Mouse (Mus musculus): ENCODE data around the gene B3gnt8. TPM values are rescaled to one million over a fixed set of nuclear protein-coding genes. Genes with fewer than 3 reads are reported as not detected.

Gene B3gnt8
- polyA plus RNA-seq, 1 experiment from 2014 or later: 5.9 TPM

GRCm38 (mm10) chr7:25620751-25621150 lies 5.7 kb upstream of the B3gnt8 start:
- H3K9me3 ChIP-seq: no peaks in the 10 kb centered on the region
- no peak overlapping the region for H3K4me2 ChIP-seq
- no peak for ATAC-seq (ENCODE audit: insufficient number of reproducible peaks, insufficient read depth, low FRiP score, low TSS enrichment, low read depth)
- H3K27ac ChIP-seq: no peak overlapping the region
- H3K36me3 ChIP-seq: peaks cover 41% of the 10 kb centered on the region
- no peak overlapping the region for H3K4me3 ChIP-seq
- no peaks in the 10 kb centered on the region for H3K27me3 ChIP-seq
- 93% methylated on average over 11 of the region's 11 CpGs for WGBS
- H3K4me1 ChIP-seq: peaks cover 8% of the 10 kb centered on the region
- no peak overlapping the region for H3K9ac ChIP-seq

- Histone ChIP-seq H3K27me3 (no peaks in the 10 kb centered on the region), H3K4me3 (no peak overlapping the region), H3K27ac (no peak overlapping the region), H3K4me1 (peaks cover 29% of the 10 kb centered on the region), H3K9me3 (no peaks in the 10 kb centered on the region), H3K4me2 (no peak overlapping the region), H3K9ac (no peak overlapping the region), H3K36me3 (peaks cover 44% of the 10 kb centered on the region)
- 91% methylated on average over 11 of the region's 11 CpGs for WGBS
- no peak for ATAC-seq (ENCODE audit: insufficient number of reproducible peaks, insufficient read depth, low FRiP score, low TSS enrichment, low read depth)
These were observed 2.5 kb upstream of the B3gnt8 start for GRCm38 (mm10) chr7:25623857-25624370.

GRCm38 (mm10) chr7:25624851-25625250 lies 1.6 kb upstream of the B3gnt8 start:
- Histone ChIP-seq H3K9ac (no peak overlapping the region), H3K4me3 (no peak overlapping the region), H3K27ac (no peak overlapping the region), H3K36me3 (peaks cover 53% of the 10 kb centered on the region), H3K4me2 (no peak overlapping the region), H3K27me3 (no peaks in the 10 kb centered on the region), H3K9me3 (no peaks in the 10 kb centered on the region), H3K4me1 (peaks cover 26% of the 10 kb centered on the region)
- 64% methylated on average over 5 of the region's 5 CpGs for WGBS
- ATAC-seq (ENCODE audit: insufficient number of reproducible peaks, insufficient read depth, low FRiP score, low TSS enrichment, low read depth): no peak

- H3K27ac ChIP-seq: no peak overlapping the region
These were observed 732 bp upstream of the B3gnt8 start for GRCm38 (mm10) chr7:25625594-25626250.

GRCm38 (mm10) chr7:25627431-25628322 lies 1.2 kb downstream of the B3gnt8 start:
- Histone ChIP-seq H3K9ac (peak overlapping the region; percentile 71), H3K9me3 (no peaks in the 10 kb centered on the region), H3K36me3 (peaks cover 59% of the 10 kb centered on the region), H3K4me3 (peak overlapping the region; percentile 46), H3K4me2 (peak overlapping the region; percentile 77), H3K27me3 (no peaks in the 10 kb centered on the region), H3K4me1 (peaks cover 22% of the 10 kb centered on the region), H3K27ac (peak overlapping the region; percentile 62)
- ATAC-seq (ENCODE audit: insufficient number of reproducible peaks, insufficient read depth, low FRiP score, low TSS enrichment, low read depth): peak; percentile 33; the same call in 1 of the 2 replicates
- 18% methylated on average over 35 of the region's 38 CpGs for WGBS

More at GRCm38 (mm10) chr7:25625594-25626250, 732 bp upstream of the B3gnt8 start:
- no peak for ATAC-seq (ENCODE audit: insufficient number of reproducible peaks, insufficient read depth, low FRiP score, low TSS enrichment, low read depth)
- H3K9me3 ChIP-seq: no peaks in the 10 kb centered on the region
- H3K36me3 ChIP-seq: peaks cover 59% of the 10 kb centered on the region
- WGBS: 75% methylated on average over 10 of the region's 10 CpGs
- no peaks in the 10 kb centered on the region for H3K27me3 ChIP-seq
- no peak overlapping the region for H3K9ac ChIP-seq
- H3K4me2 ChIP-seq: no peak overlapping the region
- peaks cover 22% of the 10 kb centered on the region for H3K4me1 ChIP-seq
- H3K4me3 ChIP-seq: no peak overlapping the region

GRCm38 (mm10) chr7:25628323-25628620 lies 1.8 kb downstream of the B3gnt8 start:
- no peaks in the 10 kb centered on the region for H3K9me3 ChIP-seq
- peak overlapping the region; percentile 77 for H3K4me2 ChIP-seq
- H3K36me3 ChIP-seq: peaks cover 62% of the 10 kb centered on the region
- no peak for ATAC-seq (ENCODE audit: insufficient number of reproducible peaks, insufficient read depth, low FRiP score, low TSS enrichment, low read depth)
- peak overlapping the region; percentile 46 for H3K4me3 ChIP-seq
- H3K27ac ChIP-seq: no peak overlapping the region
- H3K4me1 ChIP-seq: peaks cover 22% of the 10 kb centered on the region
- 64% methylated on average over 8 of the region's 8 CpGs for WGBS
- no peaks in the 10 kb centered on the region for H3K27me3 ChIP-seq
- peak overlapping the region; percentile 71; the same call in 1 of the 2 replicates for H3K9ac ChIP-seq

- no peaks in the 10 kb centered on the region for H3K27me3 ChIP-seq
- no peak overlapping the region for H3K9ac ChIP-seq
- H3K4me3 ChIP-seq: no peak overlapping the region
- ATAC-seq (ENCODE audit: insufficient number of reproducible peaks, insufficient read depth, low FRiP score, low TSS enrichment, low read depth): no peak
- 92% methylated on average over 5 of the region's 5 CpGs for WGBS
- H3K27ac ChIP-seq: no peak overlapping the region
- no peak overlapping the region for H3K4me2 ChIP-seq
- H3K9me3 ChIP-seq: no peaks in the 10 kb centered on the region
- H3K36me3 ChIP-seq: peaks cover 81% of the 10 kb centered on the region
- H3K4me1 ChIP-seq: peaks cover 8% of the 10 kb centered on the region
These were observed 6.2 kb downstream of the B3gnt8 start for GRCm38 (mm10) chr7:25632679-25633078.

- Histone ChIP-seq H3K36me3 (peaks cover 84% of the 10 kb centered on the region), H3K4me1 (no peaks in the 10 kb centered on the region), H3K9ac (no peak overlapping the region), H3K4me2 (no peak overlapping the region), H3K27ac (no peak overlapping the region), H3K27me3 (no peaks in the 10 kb centered on the region), H3K4me3 (no peak overlapping the region), H3K9me3 (no peaks in the 10 kb centered on the region)
- WGBS: 68% methylated on average over 3 of the region's 3 CpGs
- no peak for ATAC-seq (ENCODE audit: insufficient number of reproducible peaks, insufficient read depth, low FRiP score, low TSS enrichment, low read depth)
These were observed 9.9 kb downstream of the B3gnt8 start for GRCm38 (mm10) chr7:25636373-25636772.

- Histone ChIP-seq H3K9me3 (no peaks in the 10 kb centered on the region), H3K27ac (no peak overlapping the region), H3K27me3 (no peaks in the 10 kb centered on the region), H3K4me3 (no peak overlapping the region), H3K4me2 (no peak overlapping the region), H3K36me3 (peaks cover 81% of the 10 kb centered on the region), H3K4me1 (no peaks in the 10 kb centered on the region), H3K9ac (no peak overlapping the region)
- 84% methylated on average over 5 of the region's 5 CpGs for WGBS
- ATAC-seq (ENCODE audit: insufficient number of reproducible peaks, insufficient read depth, low FRiP score, low TSS enrichment, low read depth): no peak
These were observed 10.6 kb downstream of the B3gnt8 start for GRCm38 (mm10) chr7:25637099-25637498.

- Histone ChIP-seq H3K36me3 (peaks cover 58% of the 10 kb centered on the region), H3K9me3 (no peaks in the 10 kb centered on the region), H3K9ac (no peak overlapping the region), H3K27ac (no peak overlapping the region), H3K27me3 (no peaks in the 10 kb centered on the region), H3K4me2 (no peak overlapping the region), H3K4me1 (no peaks in the 10 kb centered on the region), H3K4me3 (no peak overlapping the region)
- no peak for ATAC-seq (ENCODE audit: insufficient number of reproducible peaks, insufficient read depth, low FRiP score, low TSS enrichment, low read depth)
- 84% methylated on average over 4 of the region's 4 CpGs for WGBS
These were observed 13.3 kb downstream of the B3gnt8 start for GRCm38 (mm10) chr7:25639754-25640153.

GRCm38 (mm10) chr7:25644136-25644535 lies 17.7 kb downstream of the B3gnt8 start:
- H3K9ac ChIP-seq: no peak overlapping the region
- no peak overlapping the region for H3K27ac ChIP-seq
- no peak overlapping the region for H3K4me2 ChIP-seq
- H3K4me3 ChIP-seq: no peak overlapping the region
- H3K4me1 ChIP-seq: no peaks in the 10 kb centered on the region
- peaks cover 26% of the 10 kb centered on the region for H3K36me3 ChIP-seq
- H3K9me3 ChIP-seq: no peaks in the 10 kb centered on the region
- H3K27me3 ChIP-seq: no peaks in the 10 kb centered on the region
- WGBS: 80% methylated on average over 10 of the region's 10 CpGs
- ATAC-seq (ENCODE audit: insufficient number of reproducible peaks, insufficient read depth, low FRiP score, low TSS enrichment, low read depth): no peak

GRCm38 (mm10) chr7:25644631-25645030 lies 18.2 kb downstream of the B3gnt8 start:
- peaks cover 22% of the 10 kb centered on the region for H3K36me3 ChIP-seq

More at GRCm38 (mm10) chr7:25644631-25645030, 18.2 kb downstream of the B3gnt8 start:
- no peak for ATAC-seq (ENCODE audit: insufficient number of reproducible peaks, insufficient read depth, low FRiP score, low TSS enrichment, low read depth)
- no peak overlapping the region for H3K4me2 ChIP-seq
- no peak overlapping the region for H3K9ac ChIP-seq
- H3K4me3 ChIP-seq: no peak overlapping the region
- H3K27me3 ChIP-seq: no peaks in the 10 kb centered on the region
- no peaks in the 10 kb centered on the region for H3K4me1 ChIP-seq
- 83% methylated on average over 4 of the region's 4 CpGs for WGBS
- no peaks in the 10 kb centered on the region for H3K9me3 ChIP-seq
- H3K27ac ChIP-seq: no peak overlapping the region

All from embryonic facial prominence, embryonic 13.5 days (tissue).